Mouse (Mus musculus): ENCODE measurements around the gene Ptpn14. TPM values are rescaled to one million over a fixed set of nuclear protein-coding genes. Genes with fewer than 3 reads are reported as not detected.

Ptpn14 gene
- polyA plus RNA-seq, 1 experiment from 2014 or later, result 11.6 TPM

DNA sequence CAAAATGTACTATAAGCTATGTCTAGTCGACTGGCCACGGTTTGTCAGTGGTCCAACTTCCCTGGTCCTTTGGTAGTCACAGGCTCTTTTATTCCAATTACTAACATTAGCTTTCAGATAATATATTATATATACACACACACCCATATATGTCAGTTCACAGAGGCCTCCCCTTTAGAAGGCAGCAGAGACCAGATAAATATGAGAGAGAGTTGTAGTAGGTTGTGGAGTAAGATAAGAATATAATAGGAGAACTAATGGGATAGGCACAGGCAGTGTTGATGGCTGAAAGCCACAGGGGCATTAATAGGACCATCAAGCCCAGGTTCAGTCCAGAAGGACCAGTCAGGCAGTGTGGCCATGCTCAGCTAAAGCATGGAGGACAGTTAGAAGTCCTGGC lies 80.4 kb downstream of the Ptpn14 start:
- Histone ChIP-seq H3K4me3 (no peak overlapping the region), H3K27ac (ENCODE audit: poor library complexity, severe bottlenecking) (no peak overlapping the region), H3K9ac (no peak overlapping the region), H3K4me1 (replicated peaks) (peaks cover 25% of the 10 kb centered on the region), H3K9me3 (replicated peaks) (no peaks in the 10 kb centered on the region), H3K4me2 (no peak overlapping the region), H3K27me3 (replicated peaks) (no peaks in the 10 kb centered on the region), H3K36me3 (no peaks in the 10 kb centered on the region; the same call in 1 of the 2 replicates)
- ATAC-seq (ENCODE audit: insufficient number of reproducible peaks, low FRiP score), result no peak
- 88% methylated on average over 2 of the region's 2 CpGs for WGBS

DNA sequence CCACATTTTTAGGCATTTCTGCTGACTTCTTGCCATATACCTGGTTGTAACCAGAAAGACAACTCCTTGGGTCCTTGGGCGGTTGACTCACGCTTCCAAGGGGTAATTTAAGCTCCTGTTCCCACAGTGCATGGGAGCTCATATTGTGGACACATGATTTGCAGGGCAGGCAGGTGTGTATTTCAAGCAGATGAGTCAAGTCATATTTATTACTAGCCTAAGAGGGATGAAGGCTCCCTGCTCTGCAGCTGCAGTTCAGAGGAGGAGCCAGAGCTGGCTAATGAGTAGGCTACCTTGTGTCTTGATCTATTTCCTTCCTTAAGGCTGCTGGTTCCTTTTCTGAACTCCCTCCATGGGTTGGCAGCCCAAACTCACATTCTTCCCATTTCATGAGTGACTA lies 83.7 kb downstream of the Ptpn14 start:
- Histone ChIP-seq H3K9ac (no peak overlapping the region), H3K27ac (ENCODE audit: poor library complexity, severe bottlenecking) (no peak overlapping the region), H3K9me3 (replicated peaks) (no peaks in the 10 kb centered on the region), H3K4me2 (no peak overlapping the region), H3K27me3 (replicated peaks) (no peaks in the 10 kb centered on the region), H3K4me3 (no peak overlapping the region), H3K4me1 (replicated peaks) (peaks cover 23% of the 10 kb centered on the region), H3K36me3 (no peaks in the 10 kb centered on the region; the same call in 1 of the 2 replicates)
- 85% methylated on average over 2 of the region's 2 CpGs for WGBS
- ATAC-seq (ENCODE audit: insufficient number of reproducible peaks, low FRiP score), result no peak

DNA sequence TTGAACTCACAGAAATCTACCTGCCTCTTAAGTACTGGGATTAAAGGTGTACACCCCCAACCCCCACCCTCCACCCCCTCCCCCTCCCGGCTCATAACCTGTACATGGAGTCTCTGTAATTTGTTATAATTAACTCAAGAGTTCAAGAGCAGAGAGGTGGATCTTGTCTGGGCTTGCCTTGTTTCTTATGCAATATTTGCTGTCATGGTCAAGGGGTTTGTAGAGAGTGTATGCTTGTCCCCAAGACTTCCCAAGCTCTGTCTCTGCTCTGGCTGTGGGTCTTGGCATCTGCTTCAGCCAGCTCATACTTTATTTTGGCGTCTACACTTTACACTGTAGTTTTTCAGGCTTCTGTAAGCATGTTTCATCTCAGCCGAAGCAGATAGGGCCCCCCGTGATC lies 86.3 kb downstream of the Ptpn14 start:
- H3K4me3 ChIP-seq, result no peak overlapping the region
- no peak overlapping the region for H3K27ac ChIP-seq (ENCODE audit: poor library complexity, severe bottlenecking)
- H3K9me3 ChIP-seq (replicated peaks), result no peaks in the 10 kb centered on the region
- ATAC-seq (ENCODE audit: insufficient number of reproducible peaks, low FRiP score), result no peak
- no peak overlapping the region for H3K4me2 ChIP-seq
- WGBS, result 81% methylated on average over 4 of the region's 4 CpGs
- peaks cover 37% of the 10 kb centered on the region for H3K4me1 ChIP-seq (replicated peaks)
- no peaks in the 10 kb centered on the region for H3K27me3 ChIP-seq (replicated peaks)
- no peak overlapping the region for H3K9ac ChIP-seq
- no peaks in the 10 kb centered on the region; the same call in 1 of the 2 replicates for H3K36me3 ChIP-seq

DNA sequence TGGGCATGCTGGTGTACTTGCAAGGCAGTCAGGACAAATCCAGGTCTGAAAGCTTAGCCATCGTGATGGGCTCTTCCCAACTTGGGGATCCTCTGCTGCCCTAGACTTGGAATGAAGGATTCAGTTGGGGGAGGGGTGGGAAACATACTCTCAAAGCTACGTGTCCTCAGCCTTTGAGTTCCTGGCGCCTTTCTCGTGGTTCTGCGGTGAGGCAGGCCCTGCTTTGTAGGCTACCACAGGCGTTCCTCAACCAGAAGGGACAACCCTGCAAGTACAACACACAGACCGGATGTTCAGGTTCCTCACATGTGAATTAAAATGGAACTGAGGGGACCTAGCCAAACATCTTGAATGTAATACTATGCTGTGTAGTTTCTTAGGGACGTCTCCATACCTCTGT lies 89.0 kb downstream of the Ptpn14 start:
- Histone ChIP-seq H3K36me3 (no peaks in the 10 kb centered on the region; the same call in 1 of the 2 replicates), H3K27ac (ENCODE audit: poor library complexity, severe bottlenecking) (peak overlapping the region; percentile 71), H3K9ac (no peak overlapping the region), H3K4me3 (no peak overlapping the region), H3K27me3 (replicated peaks) (no peaks in the 10 kb centered on the region), H3K4me1 (replicated peaks) (peaks cover 53% of the 10 kb centered on the region), H3K4me2 (no peak overlapping the region), H3K9me3 (replicated peaks) (no peaks in the 10 kb centered on the region)
- 77% methylated on average over 8 of the region's 8 CpGs for WGBS
- no peak for ATAC-seq (ENCODE audit: insufficient number of reproducible peaks, low FRiP score)

DNA sequence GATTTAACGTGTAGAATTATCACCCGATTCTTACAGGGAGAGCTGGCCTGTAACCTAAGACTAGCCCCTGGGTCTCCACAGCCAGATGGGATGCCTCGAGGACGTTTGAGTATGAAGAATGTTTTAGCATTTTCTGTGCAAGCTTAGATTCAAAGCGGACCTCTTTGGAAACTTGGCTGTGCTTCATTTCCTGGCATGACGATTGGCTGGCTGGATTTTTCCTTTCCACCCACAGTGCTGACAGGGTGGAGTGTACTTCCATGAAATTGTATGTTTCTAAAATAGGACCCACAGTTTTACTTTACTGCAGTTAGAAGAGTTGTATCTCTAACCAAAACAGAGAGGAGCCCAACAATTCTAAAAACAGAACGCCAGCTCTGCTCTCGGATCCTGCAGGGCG lies 89.7 kb downstream of the Ptpn14 start:
- H3K9me3 ChIP-seq (replicated peaks), result no peaks in the 10 kb centered on the region
- no peak overlapping the region for H3K9ac ChIP-seq
- no peak overlapping the region for H3K4me3 ChIP-seq
- peaks cover 4% of the 10 kb centered on the region for H3K36me3 ChIP-seq
- peak overlapping the region; percentile 83 for H3K27ac ChIP-seq (ENCODE audit: poor library complexity, severe bottlenecking)
- WGBS, result 56% methylated on average over 9 of the region's 9 CpGs
- H3K4me2 ChIP-seq, result no peak overlapping the region
- peaks cover 53% of the 10 kb centered on the region for H3K4me1 ChIP-seq (replicated peaks)
- ATAC-seq (ENCODE audit: insufficient number of reproducible peaks, low FRiP score), result 0 out of 2 replicates have a peak, but pooled peaks have one; percentile 27
- H3K27me3 ChIP-seq (replicated peaks), result no peaks in the 10 kb centered on the region

DNA sequence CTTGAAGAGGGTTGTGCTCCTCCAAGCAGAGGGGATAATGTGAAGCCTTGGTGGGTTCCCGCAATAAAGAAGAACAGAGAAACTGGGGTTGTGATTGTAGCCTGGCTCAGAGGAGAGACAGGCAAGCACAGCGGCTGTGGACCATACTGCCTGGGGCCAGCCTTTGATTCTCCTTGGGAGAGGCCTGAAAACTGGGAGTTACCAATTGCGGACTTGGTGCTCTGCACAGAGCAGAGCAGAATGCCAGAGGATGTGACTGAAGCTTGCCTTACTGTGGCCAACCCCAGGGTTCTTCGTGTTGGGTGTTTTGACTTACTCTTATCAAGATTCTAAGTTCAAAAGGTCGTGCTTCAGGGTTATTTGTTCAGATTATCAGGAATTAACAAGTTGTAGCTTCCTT lies 92.0 kb downstream of the Ptpn14 start:
- no peak overlapping the region for H3K4me2 ChIP-seq
- H3K27ac ChIP-seq (ENCODE audit: poor library complexity, severe bottlenecking), result no peak overlapping the region; the same call in 1 of the 2 replicates
- H3K36me3 ChIP-seq, result peaks cover 18% of the 10 kb centered on the region
- peaks cover 48% of the 10 kb centered on the region for H3K4me1 ChIP-seq (replicated peaks)
- H3K27me3 ChIP-seq (replicated peaks), result no peaks in the 10 kb centered on the region
- WGBS, result 37% methylated on average over 5 of the region's 5 CpGs
- H3K9ac ChIP-seq, result no peak overlapping the region
- no peaks in the 10 kb centered on the region for H3K9me3 ChIP-seq (replicated peaks)
- H3K4me3 ChIP-seq, result no peak overlapping the region
- ATAC-seq (ENCODE audit: insufficient number of reproducible peaks, low FRiP score), result no peak

DNA sequence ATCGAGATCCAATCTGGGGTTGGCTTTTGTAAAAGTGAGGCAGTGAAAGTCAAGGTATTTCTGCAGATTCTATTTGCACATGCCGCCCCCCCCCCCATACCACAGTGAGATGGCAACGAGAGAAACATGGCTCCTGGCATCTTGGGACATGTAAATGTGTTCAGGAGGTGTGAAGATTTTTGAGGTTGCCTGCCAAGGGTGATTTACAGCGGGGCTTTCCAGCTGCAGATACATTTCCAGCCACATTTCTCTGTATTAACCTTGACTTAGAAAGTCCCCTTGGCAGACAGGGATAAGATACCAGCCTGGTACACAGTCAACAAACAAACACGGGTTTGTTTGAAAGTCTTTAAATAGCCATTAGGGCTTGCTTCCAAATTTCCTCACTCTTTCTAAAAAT lies 96.4 kb downstream of the Ptpn14 start:
- Histone ChIP-seq H3K36me3 (peaks cover 53% of the 10 kb centered on the region), H3K4me2 (no peak overlapping the region), H3K4me3 (no peak overlapping the region), H3K4me1 (replicated peaks) (peaks cover 16% of the 10 kb centered on the region), H3K9ac (no peak overlapping the region), H3K9me3 (replicated peaks) (no peaks in the 10 kb centered on the region), H3K27ac (ENCODE audit: poor library complexity, severe bottlenecking) (no peak overlapping the region), H3K27me3 (replicated peaks) (no peaks in the 10 kb centered on the region)
- WGBS, result 74% methylated on average over 5 of the region's 5 CpGs
- no peak for ATAC-seq (ENCODE audit: insufficient number of reproducible peaks, low FRiP score)

DNA sequence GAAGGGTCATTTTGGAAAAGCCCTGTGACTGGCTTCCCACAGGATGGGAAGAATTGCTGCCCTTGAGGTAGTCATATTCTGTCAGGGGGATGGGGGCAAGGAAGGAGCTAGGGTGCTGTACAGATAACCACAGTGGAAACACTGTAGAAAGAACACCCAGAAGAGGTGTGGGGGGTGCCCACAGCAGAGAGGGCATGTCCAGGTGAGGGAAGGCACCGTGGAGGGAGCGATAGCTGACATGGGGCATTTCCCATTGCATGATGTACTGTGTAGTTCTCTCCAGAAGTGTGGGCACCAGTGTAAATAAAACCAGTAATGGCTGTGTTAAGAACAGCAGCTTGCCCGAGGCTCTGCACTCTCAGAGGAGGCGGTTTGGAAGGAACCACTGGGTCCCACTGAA lies 102.3 kb downstream of the Ptpn14 start:
- H3K9ac ChIP-seq, result no peak overlapping the region
- 62% methylated on average over 4 of the region's 4 CpGs for WGBS
- H3K9me3 ChIP-seq (replicated peaks), result no peaks in the 10 kb centered on the region
- H3K27me3 ChIP-seq (replicated peaks), result no peaks in the 10 kb centered on the region
- no peak overlapping the region for H3K27ac ChIP-seq (ENCODE audit: poor library complexity, severe bottlenecking)
- no peak overlapping the region for H3K4me3 ChIP-seq
- H3K36me3 ChIP-seq, result peaks cover 57% of the 10 kb centered on the region
- no peak for ATAC-seq (ENCODE audit: insufficient number of reproducible peaks, low FRiP score)
- peaks cover 11% of the 10 kb centered on the region for H3K4me1 ChIP-seq (replicated peaks)
- no peak overlapping the region for H3K4me2 ChIP-seq

DNA sequence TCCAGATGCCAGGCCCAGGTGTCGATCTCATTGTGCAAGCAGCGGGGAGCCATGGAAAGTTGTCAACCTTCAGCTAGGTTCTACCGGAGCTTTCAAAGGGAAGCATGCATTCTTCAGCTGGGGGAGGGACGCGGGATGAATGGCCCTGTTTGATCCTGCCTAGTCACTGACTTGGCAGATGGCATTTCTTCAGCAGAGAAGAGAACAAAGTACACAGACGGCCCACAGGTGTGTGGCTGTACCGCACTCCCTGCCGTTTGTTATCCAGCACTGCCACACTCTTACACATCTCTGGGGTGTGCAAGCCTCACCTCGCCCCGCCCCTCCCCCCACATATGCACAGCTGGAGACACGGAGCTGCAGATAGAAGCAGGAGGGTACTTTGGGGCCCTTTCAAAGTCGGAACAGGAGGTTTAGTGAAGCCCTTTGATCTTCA lies 102.7 kb downstream of the Ptpn14 start:
- Histone ChIP-seq H3K27me3 (replicated peaks) (no peaks in the 10 kb centered on the region), H3K36me3 (peaks cover 55% of the 10 kb centered on the region), H3K9me3 (replicated peaks) (no peaks in the 10 kb centered on the region), H3K4me3 (no peak overlapping the region), H3K27ac (ENCODE audit: poor library complexity, severe bottlenecking) (no peak overlapping the region), H3K9ac (no peak overlapping the region), H3K4me2 (no peak overlapping the region), H3K4me1 (replicated peaks) (peaks cover 11% of the 10 kb centered on the region)
- peak; percentile 12; the same call in 1 of the 2 replicates for ATAC-seq (ENCODE audit: insufficient number of reproducible peaks, low FRiP score)
- whole genome bisulfite sequencing, result 21% methylated on average over 12 of the region's 12 CpGs

DNA sequence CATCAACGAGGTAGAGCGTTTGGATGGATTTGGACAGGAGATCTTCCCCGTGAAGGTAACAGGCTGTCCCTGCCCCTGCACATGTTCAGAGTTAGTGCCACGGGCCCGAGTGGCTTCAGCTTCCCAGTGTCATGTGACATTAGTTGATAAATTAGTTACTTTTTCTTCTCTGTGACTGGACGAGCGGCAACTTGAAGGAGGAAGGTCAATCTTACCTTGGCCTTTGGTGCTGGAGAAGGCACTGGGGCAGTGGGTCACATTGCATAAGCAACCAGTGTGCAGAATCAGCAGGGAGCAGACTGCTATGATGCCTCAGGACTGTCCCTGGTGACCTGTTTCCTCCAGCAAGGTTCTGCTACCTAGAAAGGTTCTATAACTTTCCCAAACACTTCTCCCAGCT lies 105.3 kb downstream of the Ptpn14 start:
- no peak overlapping the region for H3K9ac ChIP-seq
- no peaks in the 10 kb centered on the region for H3K9me3 ChIP-seq (replicated peaks)
- no peak for ATAC-seq (ENCODE audit: insufficient number of reproducible peaks, low FRiP score)
- peaks cover 55% of the 10 kb centered on the region for H3K36me3 ChIP-seq
- peaks cover 11% of the 10 kb centered on the region for H3K4me1 ChIP-seq (replicated peaks)
- no peak overlapping the region for H3K27ac ChIP-seq (ENCODE audit: poor library complexity, severe bottlenecking)
- H3K4me3 ChIP-seq, result no peak overlapping the region
- no peak overlapping the region for H3K4me2 ChIP-seq
- 78% methylated on average over 7 of the region's 7 CpGs for WGBS
- H3K27me3 ChIP-seq (replicated peaks), result no peaks in the 10 kb centered on the region

DNA sequence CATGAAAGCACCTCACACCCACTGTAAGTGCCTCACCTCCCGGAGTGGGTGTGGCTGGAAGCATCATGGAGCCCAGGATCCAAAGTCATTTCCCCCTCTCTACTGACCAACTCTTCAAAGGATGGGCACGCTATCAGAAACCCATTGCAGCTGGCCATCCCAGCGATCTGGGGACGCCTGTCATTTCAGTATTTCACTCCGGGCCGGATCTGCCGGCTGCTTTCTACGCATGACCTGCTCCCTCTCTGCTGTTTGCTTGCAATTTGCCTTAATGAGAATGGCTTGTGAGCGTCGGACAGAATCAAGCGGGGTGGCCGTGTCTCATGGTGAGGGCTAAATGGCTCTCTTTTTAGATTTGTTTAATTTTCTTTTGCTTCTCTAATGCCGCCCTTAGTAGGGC lies 106.1 kb downstream of the Ptpn14 start:
- peaks cover 11% of the 10 kb centered on the region for H3K4me1 ChIP-seq (replicated peaks)
- no peak for ATAC-seq (ENCODE audit: insufficient number of reproducible peaks, low FRiP score)
- H3K9me3 ChIP-seq (replicated peaks), result no peaks in the 10 kb centered on the region
- H3K27ac ChIP-seq (ENCODE audit: poor library complexity, severe bottlenecking), result no peak overlapping the region
- peaks cover 55% of the 10 kb centered on the region for H3K36me3 ChIP-seq
- no peak overlapping the region for H3K4me3 ChIP-seq
- H3K9ac ChIP-seq, result no peak overlapping the region
- no peak overlapping the region for H3K4me2 ChIP-seq
- WGBS, result 87% methylated on average over 13 of the region's 13 CpGs
- H3K27me3 ChIP-seq (replicated peaks), result no peaks in the 10 kb centered on the region

DNA sequence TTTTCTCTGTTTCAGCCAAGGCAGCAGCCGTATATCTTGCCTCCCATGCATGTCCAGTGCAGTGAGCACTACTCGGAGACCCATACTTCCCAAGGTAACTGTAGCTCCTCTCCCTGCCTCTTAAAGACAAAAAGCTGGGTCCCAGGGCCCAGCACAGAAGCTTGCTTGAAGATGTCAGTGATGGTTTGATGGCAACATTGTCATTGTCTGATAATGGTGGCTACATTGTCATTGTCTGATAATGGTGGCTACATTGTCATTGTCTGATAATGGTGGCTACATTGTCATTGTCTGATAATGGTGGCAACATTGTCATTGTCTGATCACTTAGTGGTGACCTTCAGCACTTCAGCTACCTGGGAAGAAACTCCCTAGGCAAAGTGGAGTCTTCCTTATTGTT lies 118.3 kb downstream of the Ptpn14 start:
- Histone ChIP-seq H3K27me3 (replicated peaks) (no peaks in the 10 kb centered on the region), H3K27ac (ENCODE audit: poor library complexity, severe bottlenecking) (no peak overlapping the region), H3K4me1 (replicated peaks) (peaks cover 10% of the 10 kb centered on the region), H3K4me3 (no peak overlapping the region), H3K4me2 (no peak overlapping the region), H3K36me3 (peaks cover 92% of the 10 kb centered on the region), H3K9me3 (replicated peaks) (no peaks in the 10 kb centered on the region), H3K9ac (no peak overlapping the region)
- WGBS, result 83% methylated on average over 2 of the region's 2 CpGs
- no peak for ATAC-seq (ENCODE audit: insufficient number of reproducible peaks, low FRiP score)

All from heart, embryonic 12.5 days (tissue).